Mouse (Mus musculus) urinary bladder, postnatal 10 days (tissue): ENCODE results near the gene Dusp1.

ENCODE experiments used
- DNase-seq: peaks from one replicate; pipeline ENCODE4 v3.0.0; 2022; ENCODE audit warnings: low spot score

Gene Dusp1

DNA sequence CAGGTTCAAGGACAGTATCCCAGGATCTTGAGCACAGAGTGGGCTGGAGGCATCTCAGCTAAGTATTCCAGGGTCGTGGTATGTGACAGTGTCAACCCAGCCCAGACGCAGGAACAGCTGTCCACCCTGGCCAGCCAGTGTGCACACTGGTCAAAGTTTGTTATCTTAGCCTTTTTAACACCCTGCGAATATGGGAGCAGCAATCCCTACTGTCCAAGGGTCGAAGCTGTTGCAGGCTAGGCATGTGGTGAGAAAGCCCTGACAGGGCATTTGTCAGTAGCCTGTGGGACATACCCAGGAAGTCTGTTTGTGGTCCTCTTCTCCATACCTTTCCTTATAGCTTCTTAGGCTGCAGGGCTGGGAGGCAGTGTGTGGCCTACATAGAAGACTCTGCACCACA lies 22.1 kb upstream of the Dusp1 start:
- DNase-seq = no peak

DNA sequence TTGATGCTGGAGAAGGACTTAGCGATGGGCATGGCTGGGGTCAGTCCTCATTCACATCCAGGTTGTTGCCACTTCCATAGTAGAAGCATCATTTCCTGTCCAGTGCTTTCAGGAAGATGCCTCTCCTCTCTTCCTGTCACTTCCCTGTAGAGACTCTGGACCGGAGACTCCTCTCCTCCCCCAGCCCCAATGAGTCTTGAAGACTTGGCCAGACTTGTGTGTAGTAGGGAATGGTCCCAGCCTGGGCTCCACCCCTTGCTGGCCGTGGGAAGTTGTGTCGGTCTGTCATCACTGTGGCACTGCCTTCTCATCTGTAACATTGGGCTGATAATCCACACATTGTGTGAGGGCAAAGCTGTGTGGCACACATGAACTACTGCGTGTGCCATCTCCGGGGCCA lies 21.7 kb upstream of the Dusp1 start:
- no peak for DNase-seq

DNA sequence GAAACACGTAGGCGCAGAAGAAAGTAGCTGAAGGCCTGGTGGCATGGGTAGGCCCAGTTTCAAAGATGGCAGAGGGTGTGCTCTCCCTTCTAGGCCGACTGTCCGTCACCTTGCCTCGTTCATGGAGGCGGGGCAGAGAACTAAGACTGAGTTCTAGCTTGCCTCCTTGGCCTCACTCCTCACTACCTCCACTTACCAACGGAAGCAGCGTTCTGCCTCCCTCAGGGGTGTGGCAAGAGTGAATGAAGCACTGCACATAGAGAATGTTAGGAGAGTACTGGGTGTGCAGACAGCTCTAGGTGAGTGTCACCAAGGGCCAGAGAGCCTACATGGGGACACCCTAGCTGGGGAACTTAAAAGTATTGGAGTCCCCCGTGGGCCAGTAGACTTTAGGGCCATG lies 21.1 kb upstream of the Dusp1 start:
- no peak for DNase-seq

- no peak for DNase-seq
Observed at GRCm38 (mm10) chr17:26582297-26582696, 20.4 kb upstream of the Dusp1 start.

GRCm38 (mm10) chr17:26580873-26581401 lies 19.0 kb upstream of the Dusp1 start:
- no peak for DNase-seq

DNA sequence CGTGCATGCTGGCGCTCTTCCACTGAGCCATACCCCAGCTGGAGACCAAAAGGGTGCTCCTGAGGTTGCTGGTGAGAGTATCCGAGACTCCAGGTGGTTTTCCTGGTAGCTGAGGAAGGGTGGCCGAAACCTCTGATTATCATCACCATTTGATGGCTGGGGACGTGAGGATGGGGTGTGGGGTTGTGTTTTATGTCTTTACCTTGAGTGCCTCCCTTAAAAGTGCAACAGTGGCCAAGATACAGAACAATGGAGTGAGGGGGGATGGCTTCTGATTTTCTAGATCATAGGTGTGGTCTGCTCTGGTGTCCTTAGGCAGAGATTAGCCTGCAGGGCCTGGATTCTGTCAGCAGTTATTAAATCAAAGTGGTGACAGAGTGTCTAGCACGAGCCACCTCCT lies 17.5 kb upstream of the Dusp1 start:
- no peak for DNase-seq

DNA sequence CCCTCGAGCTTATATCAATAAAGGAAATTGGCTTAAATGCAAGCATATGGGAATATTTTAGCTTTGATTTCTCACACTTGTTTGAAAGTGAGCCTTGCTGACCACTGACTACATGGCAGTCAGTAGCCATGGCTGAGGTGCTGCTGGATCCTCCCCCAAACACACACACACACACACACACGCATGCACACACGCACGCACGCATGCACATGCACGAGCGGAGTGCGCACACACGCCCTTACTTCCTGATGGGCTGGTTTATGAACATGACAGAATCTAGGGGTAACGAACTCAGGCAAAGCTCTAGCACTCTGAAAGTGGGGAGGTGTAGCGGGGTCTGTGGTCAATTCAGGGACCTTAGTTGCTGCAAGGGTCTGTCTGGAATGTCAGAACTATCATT lies 16.8 kb upstream of the Dusp1 start:
- no peak for DNase-seq

GRCm38 (mm10) chr17:26578162-26578561 lies 16.2 kb upstream of the Dusp1 start:
- DNase-seq = no peak

DNA sequence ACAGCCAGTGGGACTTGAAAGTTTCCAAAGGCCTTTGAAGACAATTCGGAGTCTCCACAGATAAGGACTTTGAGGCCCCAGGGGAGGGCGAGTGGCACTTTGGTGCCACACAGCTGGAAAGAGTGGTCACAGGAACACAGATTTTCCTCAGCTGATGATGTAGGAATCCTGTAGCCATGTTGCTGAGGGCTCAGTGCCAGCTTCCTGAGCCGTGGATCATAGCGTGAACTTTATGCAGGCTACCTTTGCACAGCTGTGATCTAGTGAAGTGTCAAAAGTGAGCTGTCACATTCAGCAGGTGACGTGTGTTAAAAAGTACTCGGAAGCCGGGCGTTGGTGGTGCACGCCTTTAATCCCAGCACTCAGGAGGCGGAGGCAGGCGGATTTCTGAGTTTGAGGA lies 15.4 kb upstream of the Dusp1 start:
- no peak for DNase-seq

- DNase-seq = no peak
Observed at GRCm38 (mm10) chr17:26576833-26577232, 14.9 kb upstream of the Dusp1 start.

DNA sequence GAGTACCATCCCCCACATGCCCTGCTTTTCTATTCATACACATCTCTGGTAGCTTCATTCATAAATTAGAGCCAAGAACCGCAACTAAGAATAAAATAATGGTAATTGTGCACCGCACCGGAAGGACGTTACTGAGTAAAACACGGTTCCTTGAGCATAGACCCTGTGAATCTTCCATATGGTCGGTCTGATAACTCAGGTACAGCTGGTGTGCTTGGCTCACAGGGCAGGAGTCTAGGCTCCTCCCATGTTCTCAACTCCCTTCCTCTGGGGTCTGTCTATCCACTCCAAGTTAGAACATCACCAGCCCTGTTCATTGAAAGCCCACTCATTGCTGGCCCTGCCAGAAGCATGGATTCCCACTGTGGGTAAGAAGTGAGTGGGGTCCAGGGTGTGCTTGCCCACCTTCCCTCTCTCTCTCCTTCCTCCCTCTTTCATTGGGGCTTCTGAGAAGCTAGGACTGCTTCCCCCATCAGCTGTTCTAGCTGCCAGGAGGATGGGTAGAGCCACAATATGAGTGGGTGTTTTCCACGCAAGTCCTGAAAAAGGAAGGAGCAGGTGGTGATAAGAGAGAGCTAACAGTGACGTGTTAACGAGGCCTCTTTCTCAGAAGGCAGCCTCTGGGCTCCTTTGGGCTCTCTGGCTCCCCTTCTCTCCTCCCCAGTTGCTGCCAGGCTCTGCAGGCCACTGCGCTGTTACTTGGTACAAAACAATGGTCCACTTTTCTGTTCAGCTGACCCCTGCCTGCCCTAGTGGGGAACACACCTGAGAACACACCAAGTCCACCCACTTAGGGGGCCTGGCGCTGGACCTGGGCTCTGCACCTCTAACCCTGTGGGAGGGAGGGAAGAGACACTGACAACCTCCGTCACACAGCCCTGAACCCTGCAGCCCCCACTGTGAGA lies 14.1 kb upstream of the Dusp1 start:
- no peak for DNase-seq

- DNase-seq = no peak
Observed at GRCm38 (mm10) chr17:26574701-26575100, 12.8 kb upstream of the Dusp1 start.

GRCm38 (mm10) chr17:26574118-26574517 lies 12.2 kb upstream of the Dusp1 start:
- no peak for DNase-seq

- DNase-seq = no peak
Observed at GRCm38 (mm10) chr17:26572265-26572664, 10.3 kb upstream of the Dusp1 start.

- no peak for DNase-seq
Observed at GRCm38 (mm10) chr17:26571377-26571776, 9.4 kb upstream of the Dusp1 start.

- DNase-seq = no peak
Observed at GRCm38 (mm10) chr17:26570651-26571118, 8.8 kb upstream of the Dusp1 start.

DNA sequence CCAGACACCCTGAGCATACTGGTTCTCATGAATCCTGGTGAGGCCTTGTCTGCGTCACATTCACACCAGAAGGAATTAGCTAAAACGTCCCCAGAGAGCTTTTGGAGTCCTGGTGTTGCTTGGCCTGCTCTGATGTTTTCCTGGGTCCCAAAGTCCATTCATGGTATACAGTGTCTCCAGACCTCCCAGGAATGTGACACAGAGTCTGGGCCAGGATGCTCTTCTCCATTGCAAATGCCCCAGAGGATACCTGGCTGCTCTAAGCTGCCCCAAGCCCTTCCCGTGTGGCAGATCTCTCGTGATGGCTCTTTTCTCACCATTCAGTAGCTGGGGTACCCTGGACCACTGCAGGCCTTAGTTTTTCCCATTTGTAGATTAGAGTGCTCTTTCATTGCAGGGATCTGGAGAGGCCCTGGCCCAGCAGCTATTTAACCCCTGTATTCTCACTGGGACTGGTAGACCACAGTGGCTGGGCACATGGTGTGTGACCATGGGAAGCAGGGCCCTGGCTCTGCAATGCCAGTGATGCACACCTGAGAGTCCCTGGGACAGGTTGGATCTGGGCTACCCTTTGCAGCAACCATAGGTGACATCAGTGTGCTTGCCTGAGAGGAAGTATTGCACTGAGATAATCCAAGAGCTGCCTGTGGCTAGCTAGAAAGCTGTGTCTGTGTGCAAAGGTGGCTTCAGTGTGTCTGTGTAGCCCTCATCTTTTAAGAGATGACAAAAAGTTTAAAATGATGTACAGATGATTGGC lies 7.8 kb upstream of the Dusp1 start:
- DNase-seq = no peak

- DNase-seq = no peak
Observed at GRCm38 (mm10) chr17:26567818-26568173, 5.9 kb upstream of the Dusp1 start.

DNA sequence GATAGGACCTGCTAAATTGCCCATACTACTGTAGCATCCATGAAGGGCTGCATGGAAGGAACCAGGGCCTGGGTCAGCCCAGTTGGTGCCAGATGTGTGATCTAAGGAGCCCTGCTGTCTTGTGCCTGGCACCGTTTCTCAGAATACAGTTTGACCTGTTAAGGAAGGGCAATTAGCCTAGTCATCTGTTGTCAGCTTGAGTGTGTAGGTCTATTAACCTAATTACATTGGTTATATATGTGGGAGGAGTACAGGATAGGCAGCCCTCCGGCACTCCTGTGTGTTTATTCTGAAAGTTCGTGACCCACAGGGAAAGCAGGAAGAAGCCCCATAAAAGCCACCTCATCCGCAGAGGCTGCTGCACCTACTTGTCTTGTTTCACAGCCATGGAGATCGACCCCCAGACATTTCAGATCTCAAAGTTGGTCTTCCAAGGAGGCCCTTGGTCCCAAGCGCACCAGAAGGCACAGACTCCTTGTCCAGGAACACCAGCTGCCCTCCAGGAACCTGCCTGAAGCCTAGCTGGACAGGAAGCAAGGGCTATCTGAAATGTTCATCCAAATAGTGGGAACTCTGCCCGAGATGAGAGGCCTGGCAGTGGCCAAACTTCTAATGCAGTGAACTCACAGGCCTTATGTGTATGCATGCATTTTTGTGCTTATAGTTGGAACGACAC lies 5.4 kb upstream of the Dusp1 start:
- no peak for DNase-seq

- DNase-seq = no peak
Observed at GRCm38 (mm10) chr17:26564439-26564838, 2.5 kb upstream of the Dusp1 start.

DNA sequence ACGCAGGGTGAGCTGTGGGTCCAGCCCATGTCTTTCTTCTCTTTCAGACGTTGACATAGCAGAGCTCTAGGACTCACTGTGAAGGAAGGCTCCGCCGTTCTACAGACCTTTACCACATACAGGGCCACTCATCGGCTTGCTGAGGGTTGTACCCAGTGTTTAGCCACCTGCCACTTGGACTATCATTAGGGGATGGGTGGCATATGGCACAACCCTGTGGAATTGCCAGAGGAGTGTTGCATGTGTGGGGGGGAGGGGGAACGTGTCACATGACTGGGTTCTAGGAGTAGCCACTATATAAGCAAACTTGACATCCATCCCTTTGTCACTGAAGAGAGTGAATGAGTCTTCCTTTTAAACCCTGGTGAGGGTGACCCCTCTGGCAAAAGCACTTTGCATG lies 1.5 kb upstream of the Dusp1 start:
- no peak for DNase-seq

DNA sequence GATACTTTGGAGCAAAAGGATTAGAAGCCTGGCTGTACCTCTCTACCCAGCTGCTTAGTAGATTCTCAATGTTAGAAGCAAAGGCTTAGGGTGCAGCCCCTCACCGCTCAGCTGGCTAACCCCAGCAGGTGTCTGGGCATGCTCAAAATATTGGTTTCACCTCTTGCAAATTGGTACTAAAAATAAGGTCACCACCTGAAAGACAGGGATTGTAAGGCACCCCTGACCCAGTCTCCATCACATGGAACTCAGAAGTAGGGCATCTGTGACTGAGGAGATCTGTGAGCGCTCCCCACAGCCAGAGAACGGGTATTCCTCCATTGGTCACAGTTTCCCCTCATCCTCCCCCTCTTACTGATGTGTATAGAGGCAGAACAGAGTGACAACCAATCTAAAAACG lies 364 bp upstream of the Dusp1 start:
- no peak for DNase-seq

DNA sequence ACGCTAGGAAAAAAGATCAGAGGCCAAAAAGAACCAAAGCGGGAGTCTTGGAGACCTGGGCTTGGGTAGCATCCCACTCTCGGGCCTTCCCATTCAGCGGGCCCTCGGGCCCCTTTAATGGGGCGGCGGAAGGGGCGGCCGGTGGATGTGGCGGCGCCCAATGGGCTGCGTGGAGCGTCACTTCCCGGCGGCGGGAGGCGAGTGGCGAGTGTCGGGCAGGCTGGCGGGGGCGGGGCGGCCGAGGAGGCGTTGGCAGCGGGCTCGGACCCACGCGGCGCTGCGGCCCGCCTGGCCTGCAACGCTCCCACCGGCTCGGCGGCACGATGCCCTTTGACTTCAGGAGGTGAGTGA lies 663 bp downstream of the Dusp1 start, which contains the start of gene Ergic1:
Gene Ergic1 (plus strand): TSS at position 200 of the 351 bp plus-strand sequence.
- DNase-seq = peak; percentile 71
